Mouse (Mus musculus) heart, embryonic 14.5 days (tissue): ENCODE measurements at regions not wholly inside any gene's neighbourhood (a gene's known extent, or its start where the extent isn't known, plus 50 kb on each side); places are given as distances from the start of the nearest gene placed in this dataset.

Experiments used
- ATAC-seq: fragments of 200-750 bp; cut with Nextera tagmentation; 2 replicates; pipeline ENCODE4 v1.8.0; 2017; ENCODE audit warnings: low read depth, moderate TSS enrichment; ENCODE audit not compliant: insufficient number of reproducible peaks, insufficient read depth, low FRiP score
- H3K27ac ChIP-seq, 2 experiments: fragments of 200-500 bp in 1 of 2; fragments of 300-500 bp in 1 of 2; sonication (generic) in 1 of 2; replicated peaks in 1 of 2; 2 replicates each; pipeline ENCODE4 v1.5.1; 2012 to 2014; ENCODE audit warnings: low read depth in 2 of 2, low read length in 2 of 2, control low read depth in 1 of 2, mild to moderate bottlenecking in 1 of 2, mixed read lengths in 1 of 2; ENCODE audit not compliant: control insufficient read depth in 1 of 2, insufficient read depth in 1 of 2
- H3K27me3 ChIP-seq: fragments of 300-500 bp; sonication (generic); 2 replicates; pipeline ENCODE4 v1.6.1; 2014; ENCODE audit warnings: mild to moderate bottlenecking, low read length, control low read depth; ENCODE audit not compliant: control insufficient read depth, insufficient read depth
- H3K36me3 ChIP-seq: fragments of 300-500 bp; sonication (generic); 2 replicates; pipeline ENCODE4 v1.6.1; 2014; ENCODE audit warnings: mild to moderate bottlenecking, control low read depth, low read length, mixed read lengths; ENCODE audit not compliant: control insufficient read depth, insufficient read depth
- H3K4me1 ChIP-seq, 2 experiments: fragments of 200-500 bp in 1 of 2; fragments of 300-500 bp in 1 of 2; sonication (generic) in 1 of 2; 2 replicates each; pipeline ENCODE4 v1.6.1; 2012 to 2014; ENCODE audit warnings: low read length in 2 of 2, control low read depth in 1 of 2, mixed read lengths in 1 of 2; ENCODE audit not compliant: control insufficient read depth in 2 of 2, insufficient read depth in 2 of 2
- H3K4me2 ChIP-seq: fragments of 300-500 bp; sonication (generic); 2 replicates; pipeline ENCODE4 v1.6.1; 2014; ENCODE audit warnings: mild to moderate bottlenecking, low read length
- H3K4me3 ChIP-seq, 2 experiments: fragments of 200-500 bp in 1 of 2; fragments of 300-500 bp in 1 of 2; sonication (generic) in 1 of 2; 2 replicates each; pipeline ENCODE4 v1.5.1; 2012 to 2014; ENCODE audit warnings: low read length in 2 of 2, mild to moderate bottlenecking in 2 of 2, control low read depth in 1 of 2, low read depth in 1 of 2, moderate library complexity in 1 of 2; ENCODE audit not compliant: control insufficient read depth in 1 of 2, insufficient read depth in 1 of 2
- H3K9ac ChIP-seq: fragments of 300-500 bp; sonication (generic); 2 replicates; pipeline ENCODE4 v1.6.1; 2014; ENCODE audit warnings: mild to moderate bottlenecking, low read length
- H3K9me3 ChIP-seq: fragments of 300-500 bp; sonication (generic); 2 replicates; pipeline ENCODE4 v1.6.1; 2016; ENCODE audit warnings: low read length, control low read depth; ENCODE audit not compliant: control insufficient read depth
- WGBS: fragments of 180-500 bp; shearing (Covaris S2); extraction: QIAGEN DNeasy Blood & Tissue Kit; methylation state at CpG from one replicate; pipeline ENCODE4 v1.1.7; 2014; 5-methylcytosine and 5-hydroxymethylcytosine counted together

DNA sequence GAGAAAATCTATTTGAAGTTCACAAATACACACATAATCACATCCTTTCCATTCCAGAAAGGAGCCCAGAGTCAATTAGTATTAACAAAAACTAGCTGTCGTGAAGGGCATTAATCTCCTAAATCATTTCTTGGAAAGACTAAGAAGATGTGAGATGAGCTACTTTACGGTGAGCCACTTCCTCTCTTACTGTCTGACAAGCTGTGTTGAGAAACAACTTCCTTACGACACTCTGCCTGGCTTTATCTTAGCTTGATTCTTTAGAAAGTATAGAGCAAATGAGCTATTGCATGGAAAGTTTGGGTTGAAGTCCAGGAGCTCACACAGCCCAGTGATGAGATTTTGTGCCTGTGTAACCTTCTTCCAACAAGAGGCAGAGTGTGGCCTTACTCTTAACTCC is 85.2 kb upstream of the Tmem150c start:
- Histone ChIP-seq H3K9me3 (no peaks in the 10 kb centered on the region), H3K4me1 (peaks cover 0 to under 1% of the 10 kb centered on the region in 2 experiments; a peak in 1 of 4 replicates), H3K36me3 (no peaks in the 10 kb centered on the region), H3K9ac (no peak overlapping the region), H3K27me3 (no peaks in the 10 kb centered on the region), H3K4me2 (no peak overlapping the region), H3K27ac (no peak overlapping the region), H3K4me3 (no peak overlapping the region)
- no peak for ATAC-seq
- WGBS: 54% methylated on average over 3 of the region's 3 CpGs

DNA sequence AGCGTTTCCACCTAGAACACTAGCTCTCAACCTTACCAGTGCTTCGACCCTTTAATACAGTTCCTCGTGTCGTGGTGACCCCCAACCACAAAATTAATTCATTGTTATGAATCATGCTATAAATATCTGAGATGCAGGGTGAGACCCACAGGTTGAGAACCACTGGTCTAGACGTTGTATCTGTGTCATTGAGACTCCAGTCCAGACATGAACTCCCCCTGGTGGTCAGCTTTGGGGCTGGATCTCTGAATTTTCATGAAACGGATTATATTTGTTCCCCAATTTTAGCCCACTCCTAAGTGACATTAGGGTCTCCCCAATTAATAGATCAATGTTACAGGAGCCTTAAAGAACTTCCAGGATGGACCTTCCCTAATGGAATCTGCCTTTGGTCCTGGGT is 81.3 kb upstream of the Tmem150c start:
- H3K4me3 ChIP-seq: no peak overlapping the region
- no peak for ATAC-seq
- H3K36me3 ChIP-seq: no peaks in the 10 kb centered on the region
- H3K9me3 ChIP-seq: no peaks in the 10 kb centered on the region
- no peak overlapping the region for H3K4me2 ChIP-seq
- H3K27me3 ChIP-seq: no peaks in the 10 kb centered on the region
- WGBS: 71% methylated on average over 6 of the region's 6 CpGs
- peaks cover 0 to 5% of the 10 kb centered on the region in 2 experiments; a peak in 1 of 4 replicates for H3K4me1 ChIP-seq
- H3K27ac ChIP-seq: no peak overlapping the region
- no peak overlapping the region for H3K9ac ChIP-seq

DNA sequence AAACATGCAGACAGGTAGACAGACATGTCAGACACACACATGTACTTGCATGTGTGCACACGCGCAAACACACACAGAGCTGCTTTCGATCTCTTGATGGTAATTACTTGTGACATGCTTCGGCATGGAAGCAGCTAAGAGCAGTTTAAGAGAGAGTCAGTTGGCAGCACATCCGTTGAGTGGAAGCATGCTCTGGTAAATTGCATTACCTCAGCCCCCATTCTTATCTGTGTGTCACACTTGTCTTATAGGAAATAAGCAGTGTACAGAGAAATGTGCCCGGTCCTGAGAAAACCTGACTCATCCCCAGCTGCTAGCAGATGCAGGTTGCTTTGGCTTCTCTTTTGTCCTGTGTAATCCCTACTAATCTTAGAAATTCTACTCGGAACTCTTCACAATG is 80.0 kb upstream of the Tmem150c start:
- Histone ChIP-seq H3K4me3 (no peak overlapping the region), H3K9me3 (no peaks in the 10 kb centered on the region), H3K36me3 (no peaks in the 10 kb centered on the region), H3K27ac (no peak overlapping the region), H3K9ac (no peak overlapping the region), H3K4me2 (no peak overlapping the region), H3K27me3 (no peaks in the 10 kb centered on the region), H3K4me1 (peaks cover 0 to 5% of the 10 kb centered on the region in 2 experiments; a peak in 2 of 4 replicates)
- no peak for ATAC-seq
- WGBS: 44% methylated on average over 7 of the region's 7 CpGs

DNA sequence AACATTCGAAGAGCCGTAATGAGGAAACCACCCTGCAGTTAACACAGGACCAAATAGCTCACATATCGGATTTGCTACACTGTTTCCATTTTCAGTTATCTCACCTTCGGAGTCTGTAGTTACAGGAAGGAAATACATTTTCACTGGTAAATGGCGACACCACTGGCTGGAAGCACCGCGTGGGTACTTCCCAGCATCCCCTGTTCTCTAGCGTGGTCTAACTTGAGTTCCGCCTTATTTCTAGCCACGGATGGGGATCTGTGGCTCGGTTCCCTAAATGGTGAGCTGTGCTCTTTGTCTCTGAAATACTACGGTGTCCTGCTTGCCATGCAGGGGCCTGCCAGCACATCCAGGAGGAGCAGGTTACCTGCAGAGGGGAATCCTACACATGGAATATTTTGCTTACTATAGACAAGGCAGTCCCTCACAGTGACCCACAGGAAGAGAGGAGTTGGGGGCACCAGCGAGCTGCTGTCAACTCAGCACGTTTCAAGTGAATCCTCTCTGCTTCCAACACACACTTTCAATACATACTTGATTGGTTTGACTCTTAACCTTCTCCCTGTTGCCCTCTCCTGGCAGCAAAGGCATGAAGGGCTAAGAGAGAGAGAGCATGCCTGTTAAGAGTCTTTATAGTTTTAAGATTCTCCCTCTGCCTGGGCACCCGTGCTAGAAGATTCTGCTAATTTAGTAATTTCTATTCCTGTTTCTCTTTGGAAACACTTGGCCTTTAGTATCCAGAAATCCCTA is 78.9 kb upstream of the Tmem150c start:
- no peak overlapping the region for H3K9ac ChIP-seq
- H3K27ac ChIP-seq: no peak overlapping the region
- no peaks in the 10 kb centered on the region for H3K9me3 ChIP-seq
- no peak overlapping the region for H3K4me2 ChIP-seq
- ATAC-seq: no peak
- WGBS: 74% methylated on average over 15 of the region's 15 CpGs
- H3K4me3 ChIP-seq: no peak overlapping the region
- no peaks in the 10 kb centered on the region for H3K36me3 ChIP-seq
- no peaks in the 10 kb centered on the region for H3K27me3 ChIP-seq
- peaks cover 0 to 5% of the 10 kb centered on the region in 2 experiments; a peak in 2 of 4 replicates for H3K4me1 ChIP-seq

DNA sequence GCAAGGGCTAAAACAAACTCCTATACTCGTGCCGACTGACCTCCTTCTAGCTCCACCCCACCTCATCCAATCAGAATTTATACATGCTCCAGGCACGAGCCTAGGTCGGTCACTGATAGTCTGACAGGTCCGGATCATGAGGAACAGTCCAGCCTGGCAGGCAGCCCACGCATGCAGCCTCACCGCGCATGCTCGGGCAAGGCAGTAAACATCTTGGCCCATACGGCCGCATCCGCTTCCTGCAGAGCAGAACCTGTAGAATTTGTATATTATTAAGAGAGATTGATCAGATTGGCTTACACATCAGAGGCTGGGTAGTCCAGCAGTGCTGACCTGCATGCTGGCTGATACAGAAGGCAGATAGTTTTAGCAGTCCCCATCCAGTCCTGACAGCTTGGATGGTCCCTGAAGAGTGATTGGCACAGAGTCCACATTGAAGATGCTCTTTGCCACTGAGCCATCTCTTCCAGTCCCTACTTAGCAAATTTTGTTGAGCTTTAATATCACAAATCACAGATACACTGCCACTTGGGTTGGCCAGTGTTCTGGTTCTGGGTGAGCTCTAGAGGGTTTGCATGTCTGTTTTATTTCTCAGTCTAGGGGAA is 78.2 kb upstream of the Tmem150c start:
- Histone ChIP-seq H3K4me3 (no peak overlapping the region), H3K9ac (no peak overlapping the region), H3K4me1 (peaks cover 0 to 5% of the 10 kb centered on the region in 2 experiments; a peak in 2 of 4 replicates), H3K9me3 (no peaks in the 10 kb centered on the region), H3K4me2 (no peak overlapping the region), H3K36me3 (no peaks in the 10 kb centered on the region), H3K27ac (no peak overlapping the region), H3K27me3 (no peaks in the 10 kb centered on the region)
- WGBS: 85% methylated on average over 12 of the region's 12 CpGs
- no peak for ATAC-seq

DNA sequence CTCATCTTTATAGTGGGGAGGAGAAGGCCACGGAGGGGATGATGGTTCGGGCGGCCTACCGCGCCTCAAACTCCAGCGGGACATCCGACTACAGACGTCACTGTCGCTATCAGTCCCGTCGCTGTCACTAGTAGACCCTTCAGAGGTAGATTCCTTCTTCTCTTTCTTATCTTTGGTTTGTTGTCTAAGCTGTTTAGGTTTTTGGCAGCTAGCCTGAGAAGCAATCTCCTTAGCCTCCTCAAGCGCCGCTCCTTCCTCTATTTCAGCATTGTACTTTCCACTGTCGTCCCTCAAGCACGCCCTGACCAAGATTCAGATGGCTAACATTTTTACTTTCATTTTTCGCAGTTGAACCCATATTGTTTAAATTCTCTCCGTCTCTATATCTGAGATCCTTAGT is 76.7 kb upstream of the Tmem150c start:
- H3K9me3 ChIP-seq: no peaks in the 10 kb centered on the region
- H3K27ac ChIP-seq: no peak overlapping the region
- no peak overlapping the region for H3K4me2 ChIP-seq
- WGBS: 71% methylated on average over 17 of the region's 17 CpGs
- no peak overlapping the region for H3K4me3 ChIP-seq
- no peaks in the 10 kb centered on the region for H3K27me3 ChIP-seq
- H3K9ac ChIP-seq: no peak overlapping the region
- H3K36me3 ChIP-seq: no peaks in the 10 kb centered on the region
- ATAC-seq: no peak
- peaks cover 0 to 5% of the 10 kb centered on the region in 2 experiments; a peak in 2 of 4 replicates for H3K4me1 ChIP-seq

DNA sequence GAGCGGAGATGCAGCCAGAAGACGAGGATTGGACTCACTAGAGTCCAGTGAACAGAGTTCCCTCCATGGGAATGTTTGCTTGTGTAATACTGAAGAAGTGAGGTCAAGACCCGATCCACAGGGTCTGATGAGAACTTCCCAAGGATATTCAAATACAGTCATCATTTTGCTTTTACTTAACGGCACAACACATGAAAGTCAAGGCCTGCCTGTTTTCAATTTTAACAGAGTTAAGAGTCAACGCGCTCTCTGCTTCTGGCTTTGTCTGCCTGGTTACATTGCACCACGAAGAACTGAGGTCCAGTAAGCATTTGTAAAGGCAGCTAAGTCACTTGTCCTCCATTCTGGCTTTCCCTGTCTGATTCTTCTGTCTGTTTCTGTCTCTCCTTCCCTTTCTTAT is 72.5 kb upstream of the Tmem150c start:
- no peaks in the 10 kb centered on the region for H3K27me3 ChIP-seq
- no peaks in the 10 kb centered on the region; a peak in 1 of 4 replicates for H3K4me1 ChIP-seq
- no peak overlapping the region for H3K4me2 ChIP-seq
- H3K9ac ChIP-seq: no peak overlapping the region
- WGBS: 85% methylated on average over 7 of the region's 7 CpGs
- H3K4me3 ChIP-seq: no peak overlapping the region
- ATAC-seq: no peak
- H3K9me3 ChIP-seq: no peaks in the 10 kb centered on the region
- no peak overlapping the region for H3K27ac ChIP-seq
- no peaks in the 10 kb centered on the region for H3K36me3 ChIP-seq
